In genomic region chr11:51966651-51967050, GRCm38 (mm10) we compare ENCODE assay signal across 12 mouse cellular contexts.
"Had no signal": no experiment of that assay in that cellular context is flagged by ENCODE, and none has a peak within 500 bp of the region (broad histone marks: within the 10 kb centered on the region; RNA-seq: fewer than 3 reads in every experiment).

No protein-coding gene starts in this region.

- H3K27ac ChIP-seq: limb, embryonic 12.5 days; limb, embryonic 13.5 days; limb, embryonic 15.5 days; liver, embryonic 12.5 days; liver, embryonic 13.5 days; liver, embryonic 14.5 days; liver, embryonic 15.5 days; lung, embryonic 15.5 days; macrophage; midbrain, embryonic 12.5 days; midbrain, embryonic 13.5 days; midbrain, embryonic 15.5 days had no signal
